Mouse (Mus musculus): ENCODE data around the gene Tcap. TPM values are rescaled to one million over a fixed set of nuclear protein-coding genes. Genes with fewer than 3 reads are reported as not detected.

Gene Tcap
- polyA plus RNA-seq, 1 experiment = 136 TPM

GRCm38 (mm10) chr11:98364410-98364809 lies 19.2 kb upstream of the Tcap start:
- 80% methylated on average over 5 of the region's 5 CpGs for WGBS

GRCm38 (mm10) chr11:98366290-98366689 lies 17.3 kb upstream of the Tcap start:
- WGBS = 45% methylated on average over 10 of the region's 10 CpGs
- no peak for TF ChIP-seq POLR2A (IDR thresholded peaks at IDR 0.05; ENCODE audit: borderline replicate concordance, extremely low read depth, low read depth, low read length)
- TF ChIP-seq CTCF (IDR thresholded peaks at IDR 0.05; ENCODE audit: insufficient read depth, low read length) = no peak
- Histone ChIP-seq H3K4me3 (replicated peaks; ENCODE audit: extremely low read depth, low read depth, low read length) (no peak overlapping the region), H3K4me1 (ENCODE audit: control insufficient read depth, insufficient read depth, low read length) (peaks cover 13% of the 10 kb centered on the region)
- DNase-seq = no peak

More at GRCm38 (mm10) chr11:98364410-98364809, 19.2 kb upstream of the Tcap start:
- no peak for TF ChIP-seq POLR2A (IDR thresholded peaks at IDR 0.05; ENCODE audit: borderline replicate concordance, extremely low read depth, low read depth, low read length)
- no peak for TF ChIP-seq CTCF (IDR thresholded peaks at IDR 0.05; ENCODE audit: insufficient read depth, low read length)
- H3K4me3 ChIP-seq (replicated peaks; ENCODE audit: extremely low read depth, low read depth, low read length) = no peak overlapping the region
- peaks cover 18% of the 10 kb centered on the region for H3K4me1 ChIP-seq (ENCODE audit: control insufficient read depth, insufficient read depth, low read length)
- DNase-seq = no peak

GRCm38 (mm10) chr11:98367171-98367862 lies 16.3 kb upstream of the Tcap start:
- Histone ChIP-seq H3K4me1 (ENCODE audit: control insufficient read depth, insufficient read depth, low read length) (peaks cover 4% of the 10 kb centered on the region; the same call in 1 of the 2 replicates), H3K4me3 (replicated peaks; ENCODE audit: extremely low read depth, low read depth, low read length) (no peak overlapping the region)
- TF ChIP-seq CTCF (IDR thresholded peaks at IDR 0.05; ENCODE audit: insufficient read depth, low read length) = no peak
- no peak for TF ChIP-seq POLR2A (IDR thresholded peaks at IDR 0.05; ENCODE audit: borderline replicate concordance, extremely low read depth, low read depth, low read length)
- no peak for DNase-seq
- 54% methylated on average over 10 of the region's 10 CpGs for WGBS

- no peak overlapping the region for H3K4me3 ChIP-seq (replicated peaks; ENCODE audit: extremely low read depth, low read depth, low read length)
- no peak for DNase-seq
- H3K4me1 ChIP-seq (ENCODE audit: control insufficient read depth, insufficient read depth, low read length) = peaks cover 3% of the 10 kb centered on the region; the same call in 1 of the 2 replicates
- 69% methylated on average over 7 of the region's 7 CpGs for WGBS
- TF ChIP-seq CTCF (IDR thresholded peaks at IDR 0.05; ENCODE audit: insufficient read depth, low read length) (no peak), POLR2A (IDR thresholded peaks at IDR 0.05; ENCODE audit: borderline replicate concordance, extremely low read depth, low read depth, low read length) (no peak)
Observed at GRCm38 (mm10) chr11:98367863-98368186, 15.8 kb upstream of the Tcap start.

- Histone ChIP-seq H3K4me3 (replicated peaks; ENCODE audit: extremely low read depth, low read depth, low read length) (no peak overlapping the region), H3K4me1 (ENCODE audit: control insufficient read depth, insufficient read depth, low read length) (peaks cover 3% of the 10 kb centered on the region; the same call in 1 of the 2 replicates)
- no peak for DNase-seq
- TF ChIP-seq CTCF (IDR thresholded peaks at IDR 0.05; ENCODE audit: insufficient read depth, low read length) (no peak), POLR2A (IDR thresholded peaks at IDR 0.05; ENCODE audit: borderline replicate concordance, extremely low read depth, low read depth, low read length) (no peak)
- WGBS = 52% methylated on average over 6 of the region's 6 CpGs
Observed at GRCm38 (mm10) chr11:98369337-98369736, 14.3 kb upstream of the Tcap start.

- no peak for TF ChIP-seq CTCF (IDR thresholded peaks at IDR 0.05; ENCODE audit: insufficient read depth, low read length)
- no peak for TF ChIP-seq POLR2A (IDR thresholded peaks at IDR 0.05; ENCODE audit: borderline replicate concordance, extremely low read depth, low read depth, low read length)
- 83% methylated on average over 2 of the region's 2 CpGs for WGBS
- H3K4me1 ChIP-seq (ENCODE audit: control insufficient read depth, insufficient read depth, low read length) = peaks cover 3% of the 10 kb centered on the region; the same call in 1 of the 2 replicates
- no peak overlapping the region for H3K4me3 ChIP-seq (replicated peaks; ENCODE audit: extremely low read depth, low read depth, low read length)
- no peak for DNase-seq
Observed at GRCm38 (mm10) chr11:98370588-98370987, 13.0 kb upstream of the Tcap start.

- 63% methylated on average over 10 of the region's 10 CpGs for WGBS
- Histone ChIP-seq H3K4me3 (replicated peaks; ENCODE audit: extremely low read depth, low read depth, low read length) (no peak overlapping the region), H3K4me1 (ENCODE audit: control insufficient read depth, insufficient read depth, low read length) (no peaks in the 10 kb centered on the region)
- TF ChIP-seq POLR2A (IDR thresholded peaks at IDR 0.05; ENCODE audit: borderline replicate concordance, extremely low read depth, low read depth, low read length) (no peak), CTCF (IDR thresholded peaks at IDR 0.05; ENCODE audit: insufficient read depth, low read length) (no peak)
- no peak for DNase-seq
Observed at GRCm38 (mm10) chr11:98371556-98372240, 11.9 kb upstream of the Tcap start.

GRCm38 (mm10) chr11:98372406-98372805 lies 11.2 kb upstream of the Tcap start:
- TF ChIP-seq POLR2A (IDR thresholded peaks at IDR 0.05; ENCODE audit: borderline replicate concordance, extremely low read depth, low read depth, low read length) (no peak), CTCF (IDR thresholded peaks at IDR 0.05; ENCODE audit: insufficient read depth, low read length) (peak; percentile 83)
- DNase-seq = no peak
- Histone ChIP-seq H3K4me1 (ENCODE audit: control insufficient read depth, insufficient read depth, low read length) (no peaks in the 10 kb centered on the region), H3K4me3 (replicated peaks; ENCODE audit: extremely low read depth, low read depth, low read length) (no peak overlapping the region)
- WGBS = 10% methylated on average over 2 of the region's 2 CpGs

GRCm38 (mm10) chr11:98373244-98373643 lies 10.4 kb upstream of the Tcap start:
- no peak for TF ChIP-seq CTCF (IDR thresholded peaks at IDR 0.05; ENCODE audit: insufficient read depth, low read length)
- TF ChIP-seq POLR2A (IDR thresholded peaks at IDR 0.05; ENCODE audit: borderline replicate concordance, extremely low read depth, low read depth, low read length) = no peak
- Histone ChIP-seq H3K4me1 (ENCODE audit: control insufficient read depth, insufficient read depth, low read length) (no peaks in the 10 kb centered on the region), H3K4me3 (replicated peaks; ENCODE audit: extremely low read depth, low read depth, low read length) (no peak overlapping the region)
- no peak for DNase-seq
- WGBS = 85% methylated on average over 6 of the region's 6 CpGs

GRCm38 (mm10) chr11:98374266-98374665 lies 9.3 kb upstream of the Tcap start:
- 72% methylated on average over 8 of the region's 8 CpGs for WGBS
- Histone ChIP-seq H3K4me1 (ENCODE audit: control insufficient read depth, insufficient read depth, low read length) (no peaks in the 10 kb centered on the region), H3K4me3 (replicated peaks; ENCODE audit: extremely low read depth, low read depth, low read length) (no peak overlapping the region)
- TF ChIP-seq CTCF (IDR thresholded peaks at IDR 0.05; ENCODE audit: insufficient read depth, low read length) = no peak
- TF ChIP-seq POLR2A (IDR thresholded peaks at IDR 0.05; ENCODE audit: borderline replicate concordance, extremely low read depth, low read depth, low read length) = no peak
- no peak for DNase-seq
